Mouse (Mus musculus) kidney, embryonic 14.5 days (tissue): ENCODE measurements around the gene Prkcg. TPM values are rescaled to one million over a fixed set of nuclear protein-coding genes. Genes with fewer than 3 reads are reported as not detected.

Experiments
- ATAC-seq: fragments of 200-750 bp; cut with Nextera tagmentation; 2 replicates; pipeline ENCODE4 v1.8.0; 2017; ENCODE audit warnings: moderate number of reproducible peaks, mild to moderate bottlenecking, moderate TSS enrichment, moderate library complexity; ENCODE audit not compliant: low FRiP score, low TSS enrichment
- H3K27ac ChIP-seq: fragments of 300-500 bp; sonication (generic); 2 replicates; pipeline ENCODE4 v1.5.1; 2014; ENCODE audit warnings: low read depth, mild to moderate bottlenecking, low read length, moderate library complexity, mixed read lengths
- H3K27me3 ChIP-seq: fragments of 300-500 bp; sonication (generic); 2 replicates; pipeline ENCODE4 v1.6.1; 2014; ENCODE audit warnings: mild to moderate bottlenecking, low read length; ENCODE audit not compliant: control insufficient read depth, insufficient read depth
- H3K36me3 ChIP-seq: fragments of 300-500 bp; sonication (generic); 2 replicates; pipeline ENCODE4 v1.6.1; 2014; ENCODE audit warnings: low read length, mixed read lengths; ENCODE audit not compliant: control insufficient read depth, insufficient read depth
- H3K4me1 ChIP-seq: fragments of 300-500 bp; sonication (generic); 2 replicates; pipeline ENCODE4 v1.6.1; 2014; ENCODE audit warnings: low read length, mixed read lengths; ENCODE audit not compliant: control insufficient read depth, insufficient read depth
- H3K4me2 ChIP-seq: fragments of 300-500 bp; sonication (generic); replicated peaks from 2 replicates; pipeline ENCODE4 v1.6.1; 2014; ENCODE audit warnings: low read depth, mild to moderate bottlenecking, low read length
- H3K4me3 ChIP-seq: fragments of 300-500 bp; sonication (generic); 2 replicates; pipeline ENCODE4 v1.5.1; 2014; ENCODE audit warnings: mild to moderate bottlenecking, low read length
- H3K9ac ChIP-seq: fragments of 300-500 bp; sonication (generic); 2 replicates; pipeline ENCODE4 v1.6.1; 2014; ENCODE audit warnings: low read depth, mild to moderate bottlenecking, low read length, moderate library complexity
- H3K9me3 ChIP-seq: fragments of 300-500 bp; sonication (generic); 2 replicates; pipeline ENCODE4 v1.6.1; 2016; ENCODE audit warnings: low read length; ENCODE audit not compliant: control insufficient read depth
- WGBS: fragments of 180-500 bp; shearing (Covaris S2); extraction: QIAGEN DNeasy Blood & Tissue Kit; methylation state at CpG from one replicate; pipeline ENCODE4 v1.1.7; 2014; 5-methylcytosine and 5-hydroxymethylcytosine counted together
- polyA plus RNA-seq: library from polyadenylated mRNA; unstranded; fragments of >200 nt; fragmentation: Nextera tagmentation; extraction: Ambion mirVana; gene quantifications from 2 replicates; pipeline ENCODE4 v1.2.1, GENCODE M21; 2014

Gene Prkcg
- polyA plus RNA-seq, 1 experiment from 2014 or later: 0.28 TPM

- WGBS: 39% methylated on average over 2 of the region's 2 CpGs
- Histone ChIP-seq H3K27me3 (0 out of 2 replicates have a peak, but pooled peaks cover 3% of the 10 kb centered on the region), H3K27ac (no peak overlapping the region), H3K36me3 (no peaks in the 10 kb centered on the region), H3K9me3 (no peaks in the 10 kb centered on the region), H3K4me2 (no peak overlapping the region), H3K4me3 (no peak overlapping the region), H3K4me1 (no peaks in the 10 kb centered on the region), H3K9ac (no peak overlapping the region)
- ATAC-seq: no peak
These were observed 83.4 kb downstream of the Prkcg start for GRCm38 (mm10) chr7:3372376-3372775.

- H3K4me3 ChIP-seq: no peak overlapping the region
- no peak overlapping the region for H3K27ac ChIP-seq
- no peaks in the 10 kb centered on the region for H3K36me3 ChIP-seq
- no peak overlapping the region for H3K9ac ChIP-seq
- no peaks in the 10 kb centered on the region for H3K4me1 ChIP-seq
- H3K27me3 ChIP-seq: no peaks in the 10 kb centered on the region
- H3K9me3 ChIP-seq: no peaks in the 10 kb centered on the region
- no peak for ATAC-seq
- H3K4me2 ChIP-seq: no peak overlapping the region
- 78% methylated on average over 8 of the region's 8 CpGs for WGBS
These were observed 84.8 kb downstream of the Prkcg start for GRCm38 (mm10) chr7:3373754-3374153.

GRCm38 (mm10) chr7:3376831-3377230 lies 87.9 kb downstream of the Prkcg start:
- no peaks in the 10 kb centered on the region for H3K4me1 ChIP-seq
- WGBS: 50% methylated on average over 4 of the region's 4 CpGs
- ATAC-seq: no peak
- no peak overlapping the region for H3K27ac ChIP-seq
- no peaks in the 10 kb centered on the region for H3K27me3 ChIP-seq
- H3K36me3 ChIP-seq: no peaks in the 10 kb centered on the region
- H3K4me2 ChIP-seq: no peak overlapping the region
- no peak overlapping the region for H3K4me3 ChIP-seq
- no peak overlapping the region for H3K9ac ChIP-seq
- H3K9me3 ChIP-seq: no peaks in the 10 kb centered on the region

Other genes starting within 250 kb of the Prkcg start
- not detected in 2 replicates for gene AU018091, start 120.0 kb upstream of the Prkcg start, polyA plus RNA-seq
- 0.03 TPM in 1 of 2 replicates, not detected in the other for gene Nlrp12, start 39.4 kb upstream of the Prkcg start, polyA plus RNA-seq
- 50.5 and 81.3 TPM in 2 replicates for gene Myadm, start 99 bp upstream of the Prkcg start, polyA plus RNA-seq
- 2.2 and 2.8 TPM in 2 replicates for gene Cacng7, start 43.8 kb downstream of the Prkcg start, polyA plus RNA-seq
- 1.8 and 2.7 TPM in 2 replicates for gene Cacng8, start 101.5 kb downstream of the Prkcg start, polyA plus RNA-seq
- gene Cacng6, start 135.0 kb downstream of the Prkcg start, polyA plus RNA-seq: not detected in 2 replicates
- gene Tarm1, start 213.4 kb downstream of the Prkcg start, polyA plus RNA-seq: not detected in 2 replicates